Mouse (Mus musculus): ENCODE measurements at regions not wholly inside any gene's neighbourhood (a gene's known extent, or its start where the extent isn't known, plus 50 kb on each side); places are given as distances from the start of the nearest gene placed in this dataset.

- TF ChIP-seq CTCF (IDR thresholded peaks at IDR 0.05; ENCODE audit: extremely low read depth, insufficient read depth, insufficient read length, insufficient replicate concordance) (no peak), POLR2A (IDR thresholded peaks at IDR 0.05; ENCODE audit: low read depth, low read length) (no peak)
Observed at GRCm38 (mm10) chr6:51163882-51164281, 268.6 kb upstream of the Nfe2l3 start.
